Mouse (Mus musculus) neural tube, embryonic 12.5 days (tissue): ENCODE measurements around the gene Rfk. TPM values are rescaled to one million over a fixed set of nuclear protein-coding genes. Genes with fewer than 3 reads are reported as not detected.

ENCODE experiments used
- ATAC-seq: fragments of 200-750 bp; cut with Nextera tagmentation; 2 replicates; pipeline ENCODE4 v1.8.0; 2017; ENCODE audit warnings: low read depth, mild to moderate bottlenecking, moderate TSS enrichment, moderate library complexity; ENCODE audit not compliant: low FRiP score
- H3K27ac ChIP-seq: fragments of 300-500 bp; sonication (generic); 2 replicates; pipeline ENCODE4 v1.5.1; 2016
- H3K27me3 ChIP-seq: fragments of 300-500 bp; sonication (generic); replicated peaks from 2 replicates; pipeline ENCODE4 v1.6.1; 2016; ENCODE audit warnings: mild to moderate bottlenecking
- H3K36me3 ChIP-seq: fragments of 300-500 bp; sonication (generic); 2 replicates; pipeline ENCODE4 v1.6.1; 2016; ENCODE audit warnings: mild to moderate bottlenecking
- H3K4me1 ChIP-seq: fragments of 300-500 bp; sonication (generic); 2 replicates; pipeline ENCODE4 v1.6.1; 2016
- H3K4me2 ChIP-seq: fragments of 300-500 bp; sonication (generic); replicated peaks from 2 replicates; pipeline ENCODE4 v1.6.1; 2016; ENCODE audit warnings: mild to moderate bottlenecking
- H3K4me3 ChIP-seq: fragments of 300-500 bp; sonication (generic); 2 replicates; pipeline ENCODE4 v1.5.1; 2016
- H3K9ac ChIP-seq: fragments of 300-500 bp; sonication (generic); 2 replicates; pipeline ENCODE4 v1.6.1; 2016; ENCODE audit warnings: mild to moderate bottlenecking
- H3K9me3 ChIP-seq: fragments of 300-500 bp; sonication (generic); 2 replicates; pipeline ENCODE4 v1.6.1; 2016; ENCODE audit warnings: mild to moderate bottlenecking
- WGBS: fragments of 180-500 bp; shearing (Covaris S2); methylation state at CpG from one replicate; pipeline ENCODE4 v1.1.7; 2016; 5-methylcytosine and 5-hydroxymethylcytosine counted together
- polyA plus RNA-seq: library from polyadenylated mRNA; unstranded; fragments of >200 nt; fragmentation: Nextera tagmentation; extraction: Ambion mirVana; gene quantifications from 2 replicates; pipeline ENCODE4 v1.2.1, GENCODE M21; 2016

The Rfk gene
- polyA plus RNA-seq, 1 experiment from 2014 or later, result 94.8 TPM

GRCm38 (mm10) chr19:17417855-17418254 lies 24.0 kb downstream of the Rfk start:
- 70% methylated on average over 1 of the region's 1 CpGs for WGBS
- H3K4me3 ChIP-seq, result no peak overlapping the region

GRCm38 (mm10) chr19:17423306-17423705 lies 29.5 kb downstream of the Rfk start:
- Histone ChIP-seq H3K27me3 (no peaks in the 10 kb centered on the region), H3K9ac (no peak overlapping the region), H3K36me3 (no peaks in the 10 kb centered on the region), H3K27ac (no peak overlapping the region), H3K9me3 (no peaks in the 10 kb centered on the region), H3K4me2 (no peak overlapping the region), H3K4me1 (no peaks in the 10 kb centered on the region), H3K4me3 (no peak overlapping the region)
- no peak for ATAC-seq
- WGBS, result 85% methylated on average over 3 of the region's 3 CpGs

More at GRCm38 (mm10) chr19:17417855-17418254, 24.0 kb downstream of the Rfk start:
- no peak for ATAC-seq
- Histone ChIP-seq H3K9ac (no peak overlapping the region), H3K27ac (no peak overlapping the region), H3K27me3 (no peaks in the 10 kb centered on the region), H3K4me2 (no peak overlapping the region), H3K36me3 (no peaks in the 10 kb centered on the region), H3K9me3 (no peaks in the 10 kb centered on the region), H3K4me1 (no peaks in the 10 kb centered on the region)

GRCm38 (mm10) chr19:17427824-17428560 lies 34.1 kb downstream of the Rfk start:
- WGBS, result 86% methylated on average over 2 of the region's 2 CpGs
- ATAC-seq, result no peak
- H3K27ac ChIP-seq, result no peak overlapping the region

GRCm38 (mm10) chr19:17428561-17428914 lies 34.7 kb downstream of the Rfk start:
- no peak overlapping the region for H3K27ac ChIP-seq
- H3K4me1 ChIP-seq, result no peaks in the 10 kb centered on the region
- no peak overlapping the region for H3K9ac ChIP-seq
- no peak overlapping the region for H3K4me2 ChIP-seq
- H3K27me3 ChIP-seq, result no peaks in the 10 kb centered on the region
- no peak for ATAC-seq
- H3K4me3 ChIP-seq, result no peak overlapping the region
- WGBS, result 74% methylated on average over 2 of the region's 2 CpGs
- H3K36me3 ChIP-seq, result no peaks in the 10 kb centered on the region
- no peaks in the 10 kb centered on the region for H3K9me3 ChIP-seq

More at GRCm38 (mm10) chr19:17427824-17428560, 34.1 kb downstream of the Rfk start:
- Histone ChIP-seq H3K9ac (no peak overlapping the region), H3K9me3 (no peaks in the 10 kb centered on the region), H3K27me3 (no peaks in the 10 kb centered on the region), H3K4me1 (no peaks in the 10 kb centered on the region), H3K4me3 (no peak overlapping the region), H3K36me3 (no peaks in the 10 kb centered on the region), H3K4me2 (no peak overlapping the region)

- Histone ChIP-seq H3K27ac (no peak overlapping the region), H3K4me3 (no peak overlapping the region), H3K36me3 (no peaks in the 10 kb centered on the region), H3K4me1 (no peaks in the 10 kb centered on the region), H3K9ac (no peak overlapping the region), H3K9me3 (no peaks in the 10 kb centered on the region), H3K4me2 (no peak overlapping the region), H3K27me3 (no peaks in the 10 kb centered on the region)
- WGBS, result 97% methylated on average over 1 of the region's 1 CpGs
- no peak for ATAC-seq
Measured at GRCm38 (mm10) chr19:17436651-17437050, 42.8 kb downstream of the Rfk start.

GRCm38 (mm10) chr19:17439476-17440189 lies 45.8 kb downstream of the Rfk start:
- Histone ChIP-seq H3K36me3 (no peaks in the 10 kb centered on the region), H3K4me2 (no peak overlapping the region), H3K27ac (no peak overlapping the region), H3K27me3 (no peaks in the 10 kb centered on the region), H3K9me3 (no peaks in the 10 kb centered on the region), H3K4me1 (no peaks in the 10 kb centered on the region), H3K4me3 (no peak overlapping the region), H3K9ac (no peak overlapping the region)
- WGBS, result 83% methylated on average over 4 of the region's 4 CpGs
- no peak for ATAC-seq

- no peak overlapping the region for H3K9ac ChIP-seq
- no peaks in the 10 kb centered on the region for H3K27me3 ChIP-seq
- WGBS, result 94% methylated on average over 7 of the region's 7 CpGs
- ATAC-seq, result no peak
- no peak overlapping the region for H3K4me2 ChIP-seq
- no peak overlapping the region for H3K27ac ChIP-seq
- H3K9me3 ChIP-seq, result no peaks in the 10 kb centered on the region
- no peak overlapping the region for H3K4me3 ChIP-seq
- no peaks in the 10 kb centered on the region for H3K36me3 ChIP-seq
- H3K4me1 ChIP-seq, result no peaks in the 10 kb centered on the region
Measured at GRCm38 (mm10) chr19:17443581-17443980, 49.7 kb downstream of the Rfk start.

Other genes with a start within 250 kb of the Rfk start
- 4.9 and 5.5 TPM in 2 replicates for gene Gcnt1, start 21.2 kb upstream of the Rfk start, polyA plus RNA-seq